Mouse (Mus musculus) CH12.LX (cell line): Measurements from ENCODE around the gene Tspan17. TPM values are rescaled to one million over a fixed set of nuclear protein-coding genes. Genes with fewer than 3 reads are reported as not detected.

ENCODE experiments used
- DNase-seq: peaks from one replicate; pipeline ENCODE4 v3.0.0-alpha.2; 2013; ENCODE audit errors: extremely low read depth
- H3K27ac ChIP-seq: 2 replicates; pipeline ENCODE4 v1.5.1; 2012; ENCODE audit warnings: low read depth, mild to moderate bottlenecking, control low read depth, moderate library complexity; ENCODE audit not compliant: insufficient read depth
- H3K27me3 ChIP-seq: replicated peaks from 2 replicates; pipeline ENCODE3; 2012; ENCODE audit warnings: inconsistent platforms
- H3K36me3 ChIP-seq, 2 experiments: replicated peaks in 1 of 2; 2 replicates each; pipeline versions ENCODE3 to v1.6.1; 2012; ENCODE audit warnings: inconsistent platforms in 1 of 2, low read length in 1 of 2, mild to moderate bottlenecking in 1 of 2, mixed read lengths in 1 of 2, moderate library complexity in 1 of 2; ENCODE audit not compliant: control insufficient read depth in 1 of 2, insufficient read depth in 1 of 2
- H3K4me1 ChIP-seq, 2 experiments: 2 replicates each; pipeline ENCODE4 v1.6.1; 2012; ENCODE audit warnings: inconsistent platforms in 1 of 2, moderate library complexity in 1 of 2; ENCODE audit not compliant: insufficient read depth in 2 of 2, control insufficient read depth in 1 of 2
- H3K4me2 ChIP-seq: 2 replicates; pipeline ENCODE4 v1.6.1; 2012; ENCODE audit warnings: low read depth, mild to moderate bottlenecking, control low read depth; ENCODE audit not compliant: poor library complexity, insufficient read depth, severe bottlenecking
- H3K4me3 ChIP-seq, 3 experiments: fragments of 150-350 bp in 1 of 3; sonication (generic) in 1 of 3; replicated peaks in 1 of 3; 2 replicates each; pipeline versions ENCODE3 to v1.5.1; 2011 to 2012; ENCODE audit warnings: low read depth in 2 of 3, low read length in 2 of 3, mild to moderate bottlenecking in 2 of 3, moderate library complexity in 2 of 3, control low read depth in 1 of 3, improper control_type of control experiment in 1 of 3, inconsistent platforms in 1 of 3, mixed read lengths in 1 of 3; ENCODE audit not compliant: poor library complexity in 1 of 3
- H3K79me2 ChIP-seq: replicated peaks from 2 replicates; pipeline ENCODE4 v1.6.1; 2012; ENCODE audit warnings: mild to moderate bottlenecking, moderate library complexity; ENCODE audit not compliant: control insufficient read depth, poor library complexity, insufficient read depth, severe bottlenecking; ENCODE audit errors: extremely low read depth
- H3K9ac ChIP-seq: 2 replicates; pipeline ENCODE4 v1.6.1; 2012; ENCODE audit warnings: low read depth, mild to moderate bottlenecking, control low read depth, moderate library complexity; ENCODE audit not compliant: insufficient read depth
- H3K9me3 ChIP-seq: replicated peaks from 2 replicates; pipeline ENCODE3; 2012; ENCODE audit warnings: low read length, inconsistent platforms, mixed read lengths
- BHLHE40 ChIP-seq: IDR thresholded peaks from 2 replicates; pipeline ENCODE4 v1.6.1; 2011; ENCODE audit warnings: mild to moderate bottlenecking, low read depth, low read length, improper control_type of control experiment
- CHD1 ChIP-seq: IDR thresholded peaks from 2 replicates; pipeline ENCODE4 v1.6.1; 2012; ENCODE audit warnings: low read depth, low read length, improper control_type of control experiment, inconsistent platforms
- CHD2 ChIP-seq: IDR thresholded peaks from 2 replicates; pipeline ENCODE4 v1.6.1; 2011; ENCODE audit warnings: low read length, improper control_type of control experiment
- ETS1 ChIP-seq: conservative IDR thresholded peaks from 2 replicates; pipeline ENCODE4 v1.6.1; 2012; ENCODE audit warnings: low read depth, mild to moderate bottlenecking, inconsistent platforms, low read length, improper control_type of control experiment, moderate library complexity
- IRF4 ChIP-seq: IDR thresholded peaks from 2 replicates; pipeline ENCODE4 v1.6.1; 2014; ENCODE audit warnings: low read depth, mild to moderate bottlenecking, inconsistent platforms, low read length, improper control_type of control experiment
- JUND ChIP-seq: conservative IDR thresholded peaks from 2 replicates; pipeline ENCODE4 v1.6.1; 2011; ENCODE audit warnings: low read depth, low read length, improper control_type of control experiment
- KAT2A ChIP-seq: IDR thresholded peaks from 2 replicates; pipeline ENCODE4 v1.6.1; 2012; ENCODE audit warnings: low read length, improper control_type of control experiment, inconsistent platforms; ENCODE audit not compliant: insufficient replicate concordance
- MAX ChIP-seq: IDR thresholded peaks from 2 replicates; pipeline ENCODE4 v1.6.1; 2011; ENCODE audit warnings: low read length, improper control_type of control experiment
- MEF2A ChIP-seq: IDR thresholded peaks from 2 replicates; pipeline ENCODE4 v1.6.1; 2014; ENCODE audit warnings: low read depth, mild to moderate bottlenecking, inconsistent platforms, low read length, improper control_type of control experiment, borderline replicate concordance
- MXI1 ChIP-seq: IDR thresholded peaks from 2 replicates; pipeline ENCODE4 v1.6.1; 2011; ENCODE audit warnings: mild to moderate bottlenecking, low read depth, low read length, improper control_type of control experiment
- MYC ChIP-seq: IDR thresholded peaks from 2 replicates; pipeline ENCODE4 v1.6.1; 2011; ENCODE audit warnings: low read depth, mild to moderate bottlenecking, improper control_type of control experiment, low read length
- NRF1 ChIP-seq: IDR thresholded peaks from 2 replicates; pipeline ENCODE4 v1.6.1; 2014; ENCODE audit warnings: low read depth, mild to moderate bottlenecking, inconsistent platforms, low read length, improper control_type of control experiment, moderate library complexity
- PAX5 ChIP-seq: IDR thresholded peaks from 2 replicates; pipeline ENCODE4 v1.6.1; 2012; ENCODE audit warnings: low read length, inconsistent platforms, mixed read lengths
- POLR2A ChIP-seq: IDR thresholded peaks from 2 replicates; pipeline ENCODE4 v1.6.1; 2011; ENCODE audit warnings: low read depth, mild to moderate bottlenecking, improper control_type of control experiment, low read length
- POLR2AphosphoS2 ChIP-seq: IDR thresholded peaks from 2 replicates; pipeline ENCODE4 v1.6.1; 2011; ENCODE audit warnings: low read depth, low read length, improper control_type of control experiment
- RCOR1 ChIP-seq: conservative IDR thresholded peaks from 2 replicates; pipeline ENCODE4 v1.6.1; 2012; ENCODE audit warnings: low read depth, mild to moderate bottlenecking, inconsistent platforms, low read length, improper control_type of control experiment
- SMC3 ChIP-seq: IDR thresholded peaks from 2 replicates; pipeline ENCODE4 v1.6.1; 2011; ENCODE audit warnings: low read depth, low read length, improper control_type of control experiment
- TBP ChIP-seq: conservative IDR thresholded peaks from 2 replicates; pipeline ENCODE4 v1.6.1; 2011; ENCODE audit warnings: low read depth, low read length, improper control_type of control experiment
- TCF12 ChIP-seq: IDR thresholded peaks from 2 replicates; pipeline ENCODE4 v1.6.1; 2014; ENCODE audit warnings: low read depth, mild to moderate bottlenecking, inconsistent platforms, low read length, improper control_type of control experiment
- UBTF ChIP-seq: IDR thresholded peaks from 2 replicates; pipeline ENCODE4 v1.6.1; 2012; ENCODE audit warnings: low read depth, mild to moderate bottlenecking, inconsistent platforms, low read length, improper control_type of control experiment, moderate library complexity
- USF1 ChIP-seq: IDR thresholded peaks from 2 replicates; pipeline ENCODE4 v1.6.1; 2014; ENCODE audit warnings: low read depth, mild to moderate bottlenecking, inconsistent platforms, low read length, improper control_type of control experiment
- ZC3H11A ChIP-seq: IDR thresholded peaks from 2 replicates; pipeline ENCODE4 v1.6.1; 2012; ENCODE audit warnings: low read depth, mild to moderate bottlenecking, inconsistent platforms, low read length, improper control_type of control experiment
- ZKSCAN1 ChIP-seq: IDR thresholded peaks from 2 replicates; pipeline ENCODE4 v1.6.1; 2012; ENCODE audit warnings: low read depth, inconsistent platforms, low read length, improper control_type of control experiment, borderline replicate concordance
- ZMIZ1 ChIP-seq: IDR thresholded peaks from 2 replicates; pipeline ENCODE4 v1.6.1; 2012; ENCODE audit warnings: low read depth, mild to moderate bottlenecking, inconsistent platforms, low read length, improper control_type of control experiment
- ZNF384 ChIP-seq: IDR thresholded peaks from 2 replicates; pipeline ENCODE4 v1.6.1; 2012; ENCODE audit warnings: low read depth, low read length, improper control_type of control experiment, inconsistent platforms
- dilution Hi-C: fragments of 300-500 bp; cut with MboI; formaldehyde crosslinking; loops from 2 replicates; pipeline ENCODE4 v1.14.3; 2020; ENCODE audit warnings: low sequenced_read_pairs; ENCODE audit not compliant: extremely low pct_unique_long_range_greater_than_20kb, extremely low pct_ligation_motif_present
- in situ Hi-C: fragments of 300-500 bp; cut with MboI; formaldehyde crosslinking; loops from 3 replicates; pipeline ENCODE4 v1.14.3; 2019; ENCODE audit warnings: low sequenced_read_pairs, low pct_ligation_motif_present, low pct_unique_long_range_greater_than_20kb, mixed read lengths
- polyA plus RNA-seq: library from polyadenylated mRNA; unstranded; fragments of >175 nt; gene quantifications from 2 replicates; pipeline ENCODE4 v1.2.1, GENCODE M21; 2012; ENCODE audit warnings: low read depth; ENCODE audit not compliant: insufficient read length
- total RNA-seq, 2 experiments: library from RNA; depleted of rRNA; stranded (reverse); fragments of 300-350 nt in 1 of 2; fragments of >200 nt in 1 of 2; gene quantifications; 2 replicates each; pipeline ENCODE4 v1.2.3; 2012 to 2014

Gene Tspan17
- total and polyA plus RNA-seq, 3 experiments: 0.61 to 0.68 TPM; not detected in 1

DNA sequence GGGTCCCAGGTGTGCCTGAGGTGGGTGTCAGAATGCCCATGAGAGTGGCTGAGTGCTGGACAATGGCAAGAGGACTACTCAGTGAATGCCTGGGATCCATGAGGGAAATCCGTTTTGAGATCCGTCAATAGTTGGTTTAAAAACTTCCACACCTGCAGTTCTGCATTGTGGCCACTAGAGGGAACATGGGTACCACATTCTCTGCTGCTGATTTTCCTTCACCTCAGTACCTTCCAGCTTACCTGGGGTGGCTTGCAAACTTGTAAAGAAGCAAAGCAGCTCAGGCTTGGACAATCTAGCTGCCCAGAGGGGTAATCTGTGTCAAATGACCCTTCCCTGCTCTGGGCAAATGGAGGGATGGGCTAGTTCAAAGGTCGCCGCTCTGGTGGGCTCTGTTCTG is 8.2 kb downstream of the Tspan17 start (continued):
- no peak for TF ChIP-seq MEF2A
- 0 out of 2 replicates have a peak, but pooled peaks have one; percentile 49 for TF ChIP-seq MYC
- TF ChIP-seq PAX5: no peak
- TF ChIP-seq TBP: no peak
- 0 out of 2 replicates have a peak, but pooled peaks have one; percentile 18 for TF ChIP-seq ZNF384
- no peak for TF ChIP-seq POLR2AphosphoS2
- no peak for TF ChIP-seq BHLHE40
- no peak for TF ChIP-seq MXI1
- no peak for TF ChIP-seq USF1
- no peak for TF ChIP-seq UBTF
- no peak for TF ChIP-seq ZMIZ1
- no peak for TF ChIP-seq CHD1
- peak; percentile 81 for TF ChIP-seq SMC3
- TF ChIP-seq TCF12: no peak
- 0 out of 2 replicates have a peak, but pooled peaks have one; percentile 18 for TF ChIP-seq JUND
- no peak for TF ChIP-seq ZKSCAN1
- TF ChIP-seq IRF4: peak; percentile 24; the same call in 1 of the 2 replicates
- TF ChIP-seq RCOR1: no peak

DNA sequence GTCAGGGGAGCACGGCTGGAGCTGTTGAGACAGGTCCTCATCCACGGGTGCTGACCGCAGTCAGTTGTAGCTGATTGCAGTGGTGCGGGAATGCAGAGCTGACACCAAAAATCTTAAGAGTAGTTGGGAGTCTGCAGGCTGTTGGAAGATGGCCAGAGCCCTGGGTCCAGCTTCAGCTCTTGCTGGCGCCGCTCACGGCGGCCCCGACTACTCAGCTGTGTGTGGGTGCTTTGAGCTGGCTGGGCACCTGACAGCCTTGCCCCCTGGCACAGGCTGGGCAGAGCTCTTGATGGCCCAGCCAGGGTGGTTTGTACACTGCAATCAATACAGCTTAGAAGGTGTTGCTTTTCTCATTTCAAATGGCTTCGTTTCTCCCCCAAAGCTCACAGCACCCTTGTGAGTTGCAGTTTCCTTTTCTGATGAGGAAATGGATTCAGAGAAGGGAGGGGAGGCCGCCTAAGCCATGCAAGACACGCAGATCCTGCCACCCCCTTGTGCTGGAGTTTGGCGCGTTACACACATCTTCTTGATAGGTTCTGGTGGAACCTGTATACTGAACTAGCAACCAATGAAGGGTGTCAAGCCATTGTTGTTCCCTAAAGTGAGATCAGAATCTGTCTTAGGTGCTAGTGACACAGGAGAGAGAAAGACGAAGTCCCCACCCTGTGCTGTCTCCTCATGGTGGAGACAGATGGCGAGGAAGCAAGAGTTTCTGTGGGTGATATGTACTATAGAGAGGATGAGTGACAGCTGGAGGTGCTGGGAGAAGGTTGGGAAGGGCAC is 8.9 kb downstream of the Tspan17 start:
- TF ChIP-seq NRF1: no peak
- TF ChIP-seq JUND: no peak
- no peak for TF ChIP-seq ZNF384
- TF ChIP-seq PAX5: no peak
- no peak for TF ChIP-seq TCF12
- TF ChIP-seq MAX: no peak
- no peak for TF ChIP-seq POLR2A
- TF ChIP-seq KAT2A: no peak
- no peak for TF ChIP-seq BHLHE40
- TF ChIP-seq CHD2: no peak
- TF ChIP-seq TBP: no peak
- TF ChIP-seq ZC3H11A: no peak
- TF ChIP-seq CHD1: no peak
- no peak for TF ChIP-seq ETS1
- no peak overlapping the region for H3K9ac ChIP-seq
- dilution Hi-C loops (no loop called here), in situ Hi-C loops (loop anchor here (10.0 kb wide), 1 partner anchor 377 kb away; no protein-coding TSS in a partner anchor)
- no peaks in the 10 kb centered on the region for H3K79me2 ChIP-seq
- no peaks in the 10 kb centered on the region for H3K4me1 ChIP-seq
- peaks cover 81% of the 10 kb centered on the region for H3K27me3 ChIP-seq
- DNase-seq: no peak
- no peak overlapping the region for H3K4me2 ChIP-seq
- no peak overlapping the region for H3K4me3 ChIP-seq
- H3K27ac ChIP-seq: no peak overlapping the region
- H3K9me3 ChIP-seq: peaks cover 11% of the 10 kb centered on the region
- H3K36me3 ChIP-seq: no peaks in the 10 kb centered on the region
